Mouse (Mus musculus): ENCODE data around the gene Ybx3. TPM values are rescaled to one million over a fixed set of nuclear protein-coding genes. Genes with fewer than 3 reads are reported as not detected.
A peak's percentile ranks its signal among the peaks of the same experiment; 100 is the strongest.

Ybx3 gene
- polyA plus RNA-seq (2014; fragmentation: Nextera tagmentation; extraction: Ambion mirVana): 42.5 and 49.4 TPM in 2 replicates

DNA sequence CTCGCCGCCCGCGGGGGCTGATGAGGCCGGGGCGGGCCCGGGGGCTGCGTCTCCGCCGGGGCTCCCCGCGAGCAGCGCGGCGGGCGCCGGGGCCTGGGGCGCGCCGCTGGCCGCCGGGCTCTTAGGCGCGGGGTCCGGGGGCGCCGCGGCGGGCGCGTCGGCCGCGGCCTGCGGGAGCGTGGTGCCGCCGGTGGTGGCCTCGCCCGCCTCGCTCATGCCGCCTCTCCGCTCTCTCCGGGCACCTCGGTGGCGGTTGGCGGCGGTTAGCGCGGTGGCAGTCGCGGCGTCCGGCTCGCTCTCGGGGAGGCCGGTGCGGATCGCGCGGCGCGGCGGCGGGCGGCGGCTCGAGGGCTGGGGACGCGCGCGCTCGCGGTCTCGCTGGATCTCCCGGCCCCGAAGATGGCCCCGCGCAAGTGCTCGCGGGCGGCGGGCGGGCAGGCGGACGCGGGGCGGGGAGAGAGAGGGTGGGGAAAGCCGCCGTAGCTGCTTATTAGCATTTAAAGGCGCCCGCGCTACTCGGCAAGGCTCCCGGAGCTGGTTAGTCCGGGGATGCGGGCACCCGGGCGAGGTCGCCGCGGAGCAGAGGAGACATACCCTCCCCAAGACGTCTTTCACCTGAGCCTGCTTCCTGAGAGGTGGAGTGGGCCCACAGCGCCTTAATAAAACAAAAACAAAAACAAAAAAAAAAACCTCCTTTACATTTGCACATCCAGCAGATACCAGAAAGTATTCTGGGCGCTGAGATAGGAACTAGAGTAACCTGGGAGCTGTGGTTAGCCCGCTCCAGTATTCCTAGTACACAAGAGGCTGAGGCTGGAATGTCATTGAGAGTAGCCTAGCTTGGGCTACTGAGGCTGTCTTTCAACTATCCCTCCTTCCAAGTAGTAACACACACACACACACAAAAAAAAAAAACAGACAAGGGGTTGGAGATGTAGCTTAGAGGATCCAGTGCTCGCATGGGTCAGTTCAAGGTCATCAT lies at the start of gene Ybx3:
TSS of gene Ybx3 (minus strand) at position 437 of the 982 bp plus-strand sequence.
- ATAC-seq (replicated peaks; ENCODE audit: low FRiP score): peak; percentile 91
- Histone ChIP-seq H3K9ac (ENCODE audit: low read length) (peak within 1 kb of the TSS; percentile 86), H3K36me3 (ENCODE audit: control insufficient read depth, insufficient read depth, low read length) (no peaks in the 10 kb centered on the region), H3K27me3 (ENCODE audit: control insufficient read depth, insufficient read depth, low read length) (no peaks in the 10 kb centered on the region; the same call in 1 of the 2 replicates), H3K4me3 (ENCODE audit: low read depth, low read length) (peak within 1 kb of the TSS; percentile 86), H3K9me3 (ENCODE audit: control insufficient read depth, low read length) (no peaks in the 10 kb centered on the region), H3K4me1 (replicated peaks; ENCODE audit: control insufficient read depth, insufficient read depth, low read length) (peaks cover 3% of the 10 kb centered on the region; the same call in 1 of the 2 replicates), H3K27ac (ENCODE audit: low read depth, low read length) (peak within 1 kb of the TSS; percentile 66; the same call in 1 of the 2 replicates), H3K4me2 (ENCODE audit: low read depth, low read length, severe bottlenecking) (peak within 1 kb of the TSS; percentile 73)
- under 1% methylated on average over 92 of the region's 107 CpGs for WGBS
- peak; percentile 89 for DNase-seq (ENCODE audit: low spot score)

DNA sequence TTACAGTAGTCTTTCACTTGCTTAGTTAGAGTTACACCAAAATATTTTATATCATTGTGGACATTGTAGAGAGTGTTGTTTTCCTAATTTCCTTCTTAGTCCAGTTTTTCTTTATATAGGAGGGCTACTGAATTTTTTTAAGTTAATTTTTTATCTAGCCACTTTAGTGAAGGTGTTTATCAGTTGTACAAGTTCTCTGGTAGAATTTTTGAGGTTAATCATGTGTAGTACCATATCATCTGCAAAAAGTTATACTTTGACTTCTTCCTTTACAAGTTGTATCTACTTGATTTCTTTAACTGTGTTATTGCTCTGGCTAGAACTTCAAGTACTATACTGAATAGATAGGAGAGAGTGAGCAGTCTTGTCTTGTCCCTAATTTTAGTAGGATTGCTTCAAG lies 48.4 kb upstream of the Ybx3 start:
- Histone ChIP-seq H3K9me3 (ENCODE audit: control insufficient read depth, low read length) (no peaks in the 10 kb centered on the region), H3K4me1 (replicated peaks; ENCODE audit: control insufficient read depth, insufficient read depth, low read length) (no peaks in the 10 kb centered on the region; the same call in 1 of the 2 replicates), H3K9ac (ENCODE audit: low read length) (no peak overlapping the region), H3K4me2 (ENCODE audit: low read depth, low read length, severe bottlenecking) (no peak overlapping the region), H3K27me3 (ENCODE audit: control insufficient read depth, insufficient read depth, low read length) (no peaks in the 10 kb centered on the region; the same call in 1 of the 2 replicates), H3K27ac (ENCODE audit: low read depth, low read length) (no peak overlapping the region), H3K36me3 (ENCODE audit: control insufficient read depth, insufficient read depth, low read length) (no peaks in the 10 kb centered on the region), H3K4me3 (ENCODE audit: low read depth, low read length) (no peak overlapping the region)
- DNase-seq (ENCODE audit: low spot score): no peak
- no peak for ATAC-seq (replicated peaks; ENCODE audit: low FRiP score)

DNA sequence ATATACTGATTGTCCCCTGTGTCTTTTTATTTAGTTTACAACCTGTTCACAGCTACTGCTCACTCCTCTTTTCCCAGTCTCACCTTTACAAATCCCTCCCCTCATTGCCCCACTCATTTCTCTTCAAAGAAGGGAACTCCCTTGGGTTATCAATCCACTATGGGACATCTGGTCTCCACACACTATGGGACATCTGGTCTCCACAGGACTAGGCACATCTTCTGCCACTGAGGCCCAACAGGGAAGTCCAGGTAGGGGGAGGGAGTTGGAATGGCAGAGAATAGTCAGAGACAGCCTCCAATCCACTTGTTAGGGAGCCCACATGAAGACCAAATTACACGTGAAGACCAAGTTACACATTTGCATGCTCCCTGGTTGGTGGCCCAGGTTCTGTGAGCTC lies 45.8 kb upstream of the Ybx3 start:
- Histone ChIP-seq H3K27me3 (ENCODE audit: control insufficient read depth, insufficient read depth, low read length) (no peaks in the 10 kb centered on the region; the same call in 1 of the 2 replicates), H3K9me3 (ENCODE audit: control insufficient read depth, low read length) (no peaks in the 10 kb centered on the region), H3K36me3 (ENCODE audit: control insufficient read depth, insufficient read depth, low read length) (no peaks in the 10 kb centered on the region), H3K9ac (ENCODE audit: low read length) (no peak overlapping the region), H3K4me2 (ENCODE audit: low read depth, low read length, severe bottlenecking) (peak overlapping the region; percentile 69; the same call in 1 of the 2 replicates), H3K4me3 (ENCODE audit: low read depth, low read length) (peak overlapping the region; percentile 36; the same call in 1 of the 2 replicates), H3K4me1 (replicated peaks; ENCODE audit: control insufficient read depth, insufficient read depth, low read length) (no peaks in the 10 kb centered on the region; the same call in 1 of the 2 replicates), H3K27ac (ENCODE audit: low read depth, low read length) (no peak overlapping the region)
- 44% methylated on average over 1 of the region's 1 CpGs for WGBS
- DNase-seq (ENCODE audit: low spot score): no peak
- ATAC-seq (replicated peaks; ENCODE audit: low FRiP score): 0 out of 2 replicates have a peak, but pooled peaks have one; percentile 15

DNA sequence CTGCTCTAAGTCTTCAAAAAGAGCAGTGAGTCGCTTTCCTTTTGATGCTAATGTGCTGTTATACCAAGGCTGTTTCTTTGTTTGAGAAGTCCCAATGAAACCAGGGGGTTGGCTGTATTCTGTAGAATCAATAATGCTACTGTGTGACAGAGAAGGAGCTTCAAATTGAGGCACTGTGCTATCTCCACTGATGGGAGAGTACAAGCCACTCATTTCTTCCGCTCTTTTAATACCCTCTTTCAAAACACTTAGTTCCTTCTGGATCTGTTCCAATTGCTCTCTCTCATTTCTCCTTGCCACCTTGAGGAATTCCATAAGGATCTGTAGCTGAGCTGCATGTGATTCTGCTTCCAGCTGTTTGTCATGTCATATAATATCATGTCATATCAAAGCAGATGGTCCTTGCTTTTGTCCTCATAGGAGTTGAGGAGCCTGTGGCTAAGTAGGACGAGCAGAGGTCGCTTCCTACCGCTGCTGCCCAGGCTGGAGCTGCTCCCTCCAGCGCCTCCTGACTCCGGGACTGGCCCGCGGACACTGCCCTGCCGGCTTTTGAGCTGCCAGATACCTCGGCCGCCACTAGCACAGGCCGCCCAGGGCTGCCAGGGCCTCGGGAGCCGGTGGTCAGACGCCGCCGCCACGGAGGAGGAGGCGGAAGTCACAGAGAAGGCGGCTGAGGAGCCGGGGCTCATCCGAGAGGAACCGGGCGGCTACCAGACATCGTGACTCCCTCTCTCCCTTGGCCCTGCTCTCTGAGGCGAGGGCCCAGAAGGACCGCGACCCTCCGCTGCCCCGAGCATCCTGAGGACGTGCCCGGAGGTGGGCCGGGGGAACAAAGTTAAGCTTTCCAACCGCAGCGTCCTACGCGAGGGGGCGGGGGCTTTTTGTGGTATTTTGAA lies 45.1 kb upstream of the Ybx3 start:
- Histone ChIP-seq H3K9ac (ENCODE audit: low read length) (peak overlapping the region; percentile 64), H3K27me3 (ENCODE audit: control insufficient read depth, insufficient read depth, low read length) (no peaks in the 10 kb centered on the region; the same call in 1 of the 2 replicates), H3K4me3 (ENCODE audit: low read depth, low read length) (peak overlapping the region; percentile 36), H3K36me3 (ENCODE audit: control insufficient read depth, insufficient read depth, low read length) (no peaks in the 10 kb centered on the region), H3K9me3 (ENCODE audit: control insufficient read depth, low read length) (no peaks in the 10 kb centered on the region), H3K4me1 (replicated peaks; ENCODE audit: control insufficient read depth, insufficient read depth, low read length) (no peaks in the 10 kb centered on the region; the same call in 1 of the 2 replicates), H3K27ac (ENCODE audit: low read depth, low read length) (no peak overlapping the region), H3K4me2 (ENCODE audit: low read depth, low read length, severe bottlenecking) (peak overlapping the region; percentile 69)
- ATAC-seq (replicated peaks; ENCODE audit: low FRiP score) (peak; percentile 71), DNase-seq (ENCODE audit: low spot score) (peak; percentile 62)
- WGBS: 7% methylated on average over 38 of the region's 39 CpGs

DNA sequence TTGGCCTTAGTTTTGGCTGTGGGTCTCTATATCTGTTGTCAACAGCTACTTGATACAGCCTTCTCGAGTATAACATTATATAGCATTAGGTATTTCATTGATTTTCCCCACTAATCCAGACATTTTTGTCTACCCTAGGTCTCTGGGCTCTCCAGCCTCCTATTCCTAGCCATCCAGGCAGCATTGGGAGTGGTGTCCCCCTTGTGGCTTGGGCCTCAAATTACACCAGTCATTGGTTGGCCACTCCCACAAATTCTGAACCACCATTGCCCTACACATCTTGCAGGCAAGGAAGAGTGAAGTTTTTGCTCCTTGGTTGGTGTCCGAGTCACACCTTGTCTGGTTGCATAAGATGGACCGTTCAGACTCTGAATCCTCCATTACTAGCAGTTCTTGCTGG lies 33.3 kb upstream of the Ybx3 start:
- 68% methylated on average over 3 of the region's 3 CpGs for WGBS
- DNase-seq (ENCODE audit: low spot score): no peak
- no peaks in the 10 kb centered on the region for H3K4me1 ChIP-seq (replicated peaks; ENCODE audit: control insufficient read depth, insufficient read depth, low read length)

DNA sequence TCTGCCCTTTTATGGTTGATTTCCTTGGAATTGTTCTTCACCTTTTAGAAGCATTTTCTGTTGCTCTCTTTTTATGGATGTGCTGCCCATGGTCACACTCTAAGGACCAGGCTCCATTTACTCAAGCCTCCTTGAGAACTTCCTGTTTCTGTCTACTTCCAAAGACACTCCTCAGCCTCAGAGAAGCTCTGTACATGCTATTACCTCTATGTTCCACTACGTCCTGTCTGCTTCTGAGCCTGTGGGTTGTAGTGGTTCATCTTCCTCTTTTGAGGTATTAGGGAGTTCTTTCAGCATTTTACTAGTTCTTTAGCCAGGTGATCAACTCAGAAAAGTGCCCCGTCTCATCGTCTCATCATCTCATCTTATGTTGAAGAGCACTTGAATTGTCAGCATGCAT lies 31.3 kb upstream of the Ybx3 start:
- WGBS: 74% methylated on average over 3 of the region's 3 CpGs

More for the DNA sequence above, 33.3 kb upstream of the Ybx3 start:
- no peaks in the 10 kb centered on the region for H3K9me3 ChIP-seq (ENCODE audit: control insufficient read depth, low read length)
- no peak for ATAC-seq (replicated peaks; ENCODE audit: low FRiP score)
- no peak overlapping the region for H3K4me2 ChIP-seq (ENCODE audit: low read depth, low read length, severe bottlenecking)
- no peak overlapping the region for H3K4me3 ChIP-seq (ENCODE audit: low read depth, low read length)
- no peak overlapping the region for H3K27ac ChIP-seq (ENCODE audit: low read depth, low read length)
- H3K9ac ChIP-seq (ENCODE audit: low read length): no peak overlapping the region
- no peaks in the 10 kb centered on the region for H3K27me3 ChIP-seq (ENCODE audit: control insufficient read depth, insufficient read depth, low read length)
- H3K36me3 ChIP-seq (ENCODE audit: control insufficient read depth, insufficient read depth, low read length): no peaks in the 10 kb centered on the region

DNA sequence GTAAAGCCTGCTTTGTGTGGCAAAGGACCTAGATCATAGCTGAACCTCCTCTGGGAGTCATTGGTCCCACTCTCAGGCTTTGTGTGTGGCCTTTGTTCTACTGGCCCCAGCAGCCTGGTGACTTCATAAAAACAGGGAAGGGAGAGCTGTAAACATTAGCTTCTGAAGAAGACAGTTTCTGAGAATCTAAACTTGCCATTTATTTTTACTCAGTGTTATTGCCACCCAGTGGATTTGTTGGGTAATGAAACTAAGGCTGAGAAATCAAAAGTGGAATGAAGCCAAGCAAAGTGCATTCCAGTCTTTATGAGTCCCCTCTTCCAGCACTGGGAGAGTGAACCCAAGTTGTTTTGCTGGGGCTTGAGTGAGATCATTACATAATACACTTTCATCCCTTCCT lies 30.5 kb upstream of the Ybx3 start:
- Histone ChIP-seq H3K4me3 (ENCODE audit: low read depth, low read length) (no peak overlapping the region), H3K4me2 (ENCODE audit: low read depth, low read length, severe bottlenecking) (no peak overlapping the region), H3K27me3 (ENCODE audit: control insufficient read depth, insufficient read depth, low read length) (no peaks in the 10 kb centered on the region), H3K9me3 (ENCODE audit: control insufficient read depth, low read length) (no peaks in the 10 kb centered on the region), H3K4me1 (replicated peaks; ENCODE audit: control insufficient read depth, insufficient read depth, low read length) (no peaks in the 10 kb centered on the region), H3K9ac (ENCODE audit: low read length) (no peak overlapping the region), H3K36me3 (ENCODE audit: control insufficient read depth, insufficient read depth, low read length) (no peaks in the 10 kb centered on the region), H3K27ac (ENCODE audit: low read depth, low read length) (no peak overlapping the region)
- no peak for DNase-seq (ENCODE audit: low spot score)
- ATAC-seq (replicated peaks; ENCODE audit: low FRiP score): no peak

More for the DNA sequence above, 31.3 kb upstream of the Ybx3 start:
- ATAC-seq (replicated peaks; ENCODE audit: low FRiP score): no peak
- Histone ChIP-seq H3K27me3 (ENCODE audit: control insufficient read depth, insufficient read depth, low read length) (no peaks in the 10 kb centered on the region), H3K27ac (ENCODE audit: low read depth, low read length) (no peak overlapping the region), H3K9me3 (ENCODE audit: control insufficient read depth, low read length) (no peaks in the 10 kb centered on the region), H3K9ac (ENCODE audit: low read length) (no peak overlapping the region), H3K4me1 (replicated peaks; ENCODE audit: control insufficient read depth, insufficient read depth, low read length) (no peaks in the 10 kb centered on the region), H3K4me2 (ENCODE audit: low read depth, low read length, severe bottlenecking) (no peak overlapping the region), H3K4me3 (ENCODE audit: low read depth, low read length) (no peak overlapping the region), H3K36me3 (ENCODE audit: control insufficient read depth, insufficient read depth, low read length) (no peaks in the 10 kb centered on the region)
- DNase-seq (ENCODE audit: low spot score): no peak

DNA sequence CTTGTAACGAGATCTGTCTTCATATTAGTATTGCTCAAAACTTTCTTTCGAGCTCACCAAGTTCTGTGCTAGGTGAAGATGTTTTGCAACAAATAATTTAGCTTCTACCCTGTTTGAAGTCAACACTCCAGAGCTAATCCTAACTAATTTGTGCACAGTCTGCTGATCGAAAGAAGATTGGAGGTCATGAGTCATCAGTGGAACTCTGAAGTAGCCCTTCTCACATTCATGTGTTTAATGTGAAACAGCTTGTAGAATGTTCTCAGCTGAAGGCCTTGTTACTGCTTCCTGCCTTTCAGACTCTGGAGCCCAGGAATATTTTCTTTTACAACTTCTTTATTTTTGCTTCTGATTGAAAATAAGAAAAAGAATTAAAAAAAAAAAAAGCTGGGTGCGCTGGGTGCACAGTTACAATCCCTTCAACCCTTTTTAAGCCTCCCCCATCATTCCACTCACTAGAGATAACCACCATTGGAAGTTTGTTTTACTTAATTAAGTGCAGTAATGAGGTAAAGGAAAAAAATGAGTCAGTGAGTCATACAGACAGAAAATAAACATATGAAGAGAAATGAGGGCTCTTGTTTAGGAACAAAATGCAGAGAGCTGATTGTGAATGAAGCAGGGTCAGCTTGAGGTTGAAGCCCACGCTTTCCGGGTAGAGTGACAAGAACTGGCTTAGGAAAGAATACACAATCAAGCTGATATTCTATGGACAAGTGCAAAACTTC lies 23.0 kb upstream of the Ybx3 start:
- Histone ChIP-seq H3K9ac (ENCODE audit: low read length) (no peak overlapping the region), H3K4me1 (replicated peaks; ENCODE audit: control insufficient read depth, insufficient read depth, low read length) (no peaks in the 10 kb centered on the region), H3K4me3 (ENCODE audit: low read depth, low read length) (no peak overlapping the region), H3K9me3 (ENCODE audit: control insufficient read depth, low read length) (no peaks in the 10 kb centered on the region), H3K27ac (ENCODE audit: low read depth, low read length) (no peak overlapping the region), H3K4me2 (ENCODE audit: low read depth, low read length, severe bottlenecking) (no peak overlapping the region), H3K36me3 (ENCODE audit: control insufficient read depth, insufficient read depth, low read length) (no peaks in the 10 kb centered on the region), H3K27me3 (ENCODE audit: control insufficient read depth, insufficient read depth, low read length) (no peaks in the 10 kb centered on the region)
- ATAC-seq (replicated peaks; ENCODE audit: low FRiP score): no peak
- WGBS: 77% methylated on average over 6 of the region's 6 CpGs
- no peak for DNase-seq (ENCODE audit: low spot score)

All from forebrain, embryonic 11.5 days (tissue).